Mouse (Mus musculus) embryonic facial prominence, embryonic 11.5 days (tissue): ENCODE measurements around the gene Uhmk1. TPM values are rescaled to one million over a fixed set of nuclear protein-coding genes. Genes with fewer than 3 reads are reported as not detected.
A peak's percentile ranks its signal among the peaks of the same experiment; 100 is the strongest.

Source experiments
- ATAC-seq: fragments of 200-750 bp; cut with Nextera tagmentation; replicated peaks from 2 replicates; pipeline ENCODE4 v1.8.0; 2017; ENCODE audit warnings: low read depth; ENCODE audit not compliant: insufficient number of reproducible peaks, low FRiP score, low TSS enrichment
- DNase-seq: peaks from one replicate; pipeline ENCODE4 v3.0.0-alpha.2; 2015; ENCODE audit warnings: low spot score
- H3K27ac ChIP-seq: fragments of 300-500 bp; sonication (generic); replicated peaks from 2 replicates; pipeline ENCODE4 v1.5.1; 2014; ENCODE audit warnings: mild to moderate bottlenecking, low read depth, low read length, control low read depth
- H3K27me3 ChIP-seq: fragments of 300-500 bp; sonication (generic); 2 replicates; pipeline ENCODE4 v1.6.1; 2014; ENCODE audit warnings: mild to moderate bottlenecking, low read length, moderate library complexity, mixed read lengths; ENCODE audit not compliant: control insufficient read depth, insufficient read depth
- H3K36me3 ChIP-seq: fragments of 300-500 bp; sonication (generic); replicated peaks from 2 replicates; pipeline ENCODE4 v1.6.1; 2014; ENCODE audit warnings: low read depth, mild to moderate bottlenecking, low read length, moderate library complexity, mixed read lengths; ENCODE audit not compliant: control insufficient read depth, insufficient read depth
- H3K4me1 ChIP-seq: fragments of 300-500 bp; sonication (generic); 2 replicates; pipeline ENCODE4 v1.6.1; 2014; ENCODE audit warnings: low read length, mixed read lengths; ENCODE audit not compliant: control insufficient read depth, insufficient read depth
- H3K4me2 ChIP-seq: fragments of 300-500 bp; sonication (generic); 2 replicates; pipeline ENCODE4 v1.6.1; 2014; ENCODE audit warnings: low read depth, mild to moderate bottlenecking, control low read depth, low read length, moderate library complexity
- H3K4me3 ChIP-seq: fragments of 300-500 bp; sonication (generic); 2 replicates; pipeline ENCODE4 v1.5.1; 2014; ENCODE audit warnings: low read depth, low read length, control low read depth
- H3K9ac ChIP-seq: fragments of 300-500 bp; sonication (generic); replicated peaks from 2 replicates; pipeline ENCODE4 v1.6.1; 2014; ENCODE audit warnings: mild to moderate bottlenecking, control low read depth, low read length
- H3K9me3 ChIP-seq: fragments of 300-500 bp; sonication (generic); replicated peaks from 2 replicates; pipeline ENCODE4 v1.6.1; 2016; ENCODE audit warnings: mild to moderate bottlenecking, low read length, inconsistent platforms, mixed read lengths; ENCODE audit not compliant: control insufficient read depth
- WGBS: fragments of 180-500 bp; shearing (Covaris S2); extraction: QIAGEN DNeasy Blood & Tissue Kit; methylation state at CpG from one replicate; pipeline ENCODE4 v1.1.7; 2014; 5-methylcytosine and 5-hydroxymethylcytosine counted together
- polyA plus RNA-seq: library from polyadenylated mRNA; unstranded; fragments of >200 nt; fragmentation: Nextera tagmentation; extraction: Ambion mirVana; gene quantifications from 2 replicates; pipeline ENCODE4 v1.2.1, GENCODE M21; 2014

Uhmk1 gene
- polyA plus RNA-seq, 1 experiment from 2014 or later: 14.0 TPM

DNA sequence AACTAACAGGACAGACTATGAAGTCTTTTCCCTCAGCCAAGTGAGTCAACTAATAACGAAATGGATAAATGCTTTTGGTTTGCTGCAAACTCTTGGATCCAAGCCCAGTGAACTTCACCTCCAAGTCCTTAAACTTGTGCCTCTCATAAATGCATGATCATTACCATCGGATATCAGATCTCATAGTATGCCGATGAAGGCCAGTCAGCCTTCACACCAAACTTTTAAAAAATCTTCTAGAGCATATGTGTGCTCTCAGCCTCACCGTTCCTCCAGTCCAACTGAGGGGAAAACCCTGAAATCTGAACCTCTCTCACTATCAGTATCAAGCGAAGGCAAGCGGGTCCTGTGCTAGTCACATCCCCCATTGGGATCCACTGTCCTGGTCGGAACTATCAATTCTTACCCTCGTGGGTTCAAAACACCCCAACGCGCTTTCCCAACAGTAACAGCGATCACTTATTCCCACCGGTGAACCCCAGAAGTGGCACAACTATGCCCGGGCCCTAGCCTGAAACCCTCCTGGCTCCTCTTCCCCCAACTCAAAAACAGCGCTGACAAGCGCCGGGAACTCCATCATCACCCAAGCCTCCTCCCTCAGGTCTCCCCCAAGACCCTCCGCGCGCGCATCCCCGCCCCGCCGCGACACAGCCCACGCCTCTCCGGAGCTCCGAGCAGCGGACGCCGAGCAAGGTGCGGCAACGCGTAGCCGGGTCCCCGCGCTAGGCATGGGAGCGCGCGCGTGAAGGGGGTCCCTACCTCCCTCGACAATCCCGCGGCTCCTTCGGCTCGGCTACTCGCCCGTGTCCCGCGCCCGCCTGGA is 41.0 kb downstream of the Uhmk1 start:
- no peaks in the 10 kb centered on the region for H3K9me3 ChIP-seq
- ATAC-seq (peak; percentile 83), DNase-seq (peak; percentile 10)
- H3K4me1 ChIP-seq: no peaks in the 10 kb centered on the region
- H3K4me2 ChIP-seq: peak overlapping the region; percentile 70
- H3K9ac ChIP-seq: peak overlapping the region; percentile 79
- H3K4me3 ChIP-seq: peak overlapping the region; percentile 86
- WGBS: 1% methylated on average over 50 of the region's 50 CpGs
- no peaks in the 10 kb centered on the region for H3K27me3 ChIP-seq
- H3K27ac ChIP-seq: no peak overlapping the region
- H3K36me3 ChIP-seq: no peaks in the 10 kb centered on the region

DNA sequence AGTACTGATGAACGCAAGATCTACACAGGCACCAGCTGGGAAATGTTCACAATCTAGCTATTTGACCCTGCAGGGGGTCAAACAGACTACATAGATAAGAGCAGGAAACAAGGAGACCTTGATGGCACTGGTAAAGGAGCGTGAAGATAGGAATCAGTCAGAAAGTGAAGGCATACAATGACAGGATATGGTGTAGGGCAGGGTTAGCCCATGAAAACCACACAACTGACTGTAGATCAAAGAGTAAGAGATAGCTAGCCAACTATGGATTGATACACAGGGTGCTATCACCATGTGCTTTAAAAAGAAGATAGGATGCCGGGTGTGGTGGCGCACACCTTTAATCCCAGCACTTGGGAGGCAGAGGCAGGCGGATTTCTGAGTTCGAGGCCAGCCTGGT is 47.4 kb downstream of the Uhmk1 start:
- Histone ChIP-seq H3K27ac (no peak overlapping the region), H3K36me3 (no peaks in the 10 kb centered on the region), H3K9ac (no peak overlapping the region), H3K4me1 (no peaks in the 10 kb centered on the region), H3K27me3 (no peaks in the 10 kb centered on the region), H3K4me3 (no peak overlapping the region), H3K9me3 (no peaks in the 10 kb centered on the region), H3K4me2 (no peak overlapping the region)
- ATAC-seq: no peak
- WGBS: 90% methylated on average over 5 of the region's 6 CpGs
- no peak for DNase-seq

GRCm38 (mm10) chr1:170164913-170165312 is 50.3 kb downstream of the Uhmk1 start:
- Histone ChIP-seq H3K9me3 (no peaks in the 10 kb centered on the region), H3K36me3 (no peaks in the 10 kb centered on the region), H3K4me2 (no peak overlapping the region), H3K27me3 (no peaks in the 10 kb centered on the region), H3K27ac (no peak overlapping the region), H3K9ac (no peak overlapping the region), H3K4me1 (no peaks in the 10 kb centered on the region), H3K4me3 (no peak overlapping the region)
- DNase-seq (no peak), ATAC-seq (no peak)
- WGBS: 87% methylated on average over 3 of the region's 3 CpGs

GRCm38 (mm10) chr1:170164053-170164614 is 51.1 kb downstream of the Uhmk1 start:
- no peak for ATAC-seq
- Histone ChIP-seq H3K36me3 (no peaks in the 10 kb centered on the region), H3K4me3 (no peak overlapping the region), H3K9me3 (no peaks in the 10 kb centered on the region), H3K27ac (no peak overlapping the region), H3K9ac (no peak overlapping the region), H3K4me1 (no peaks in the 10 kb centered on the region), H3K27me3 (no peaks in the 10 kb centered on the region), H3K4me2 (no peak overlapping the region)
- WGBS: 86% methylated on average over 2 of the region's 2 CpGs
- DNase-seq: no peak

DNA sequence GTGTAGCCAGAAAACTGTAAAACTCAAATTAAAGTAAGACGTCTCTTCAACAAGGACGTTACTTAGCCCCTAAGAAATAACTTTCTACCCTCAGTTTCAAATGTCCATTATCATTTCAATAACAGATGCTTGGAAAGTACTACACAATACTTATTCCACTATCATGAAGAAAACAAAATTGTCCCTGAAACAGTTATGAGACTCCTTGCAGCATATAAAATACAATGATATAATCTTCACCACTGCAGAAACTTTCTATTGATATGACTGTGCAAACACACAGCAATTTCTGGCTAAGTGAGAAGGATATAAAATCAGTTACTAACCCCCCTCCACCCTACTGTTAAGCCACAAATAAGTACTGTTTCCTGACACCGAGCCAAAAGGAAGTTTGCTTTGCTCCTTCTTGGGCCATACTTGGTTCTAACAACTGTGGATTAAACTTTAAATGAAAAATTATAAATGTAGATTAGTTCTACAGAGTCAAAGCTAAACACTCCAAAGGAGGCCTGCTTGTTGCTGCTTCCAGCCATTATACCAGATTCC is 51.7 kb downstream of the Uhmk1 start:
- H3K4me1 ChIP-seq: no peaks in the 10 kb centered on the region
- no peaks in the 10 kb centered on the region for H3K9me3 ChIP-seq
- H3K4me2 ChIP-seq: no peak overlapping the region
- no peak overlapping the region for H3K27ac ChIP-seq
- H3K36me3 ChIP-seq: no peaks in the 10 kb centered on the region
- ATAC-seq: no peak
- no peak for DNase-seq
- H3K27me3 ChIP-seq: no peaks in the 10 kb centered on the region
- WGBS: 92% methylated on average over 3 of the region's 3 CpGs
- no peak overlapping the region for H3K4me3 ChIP-seq
- H3K9ac ChIP-seq: no peak overlapping the region

- no peak for ATAC-seq
- H3K36me3 ChIP-seq: peaks cover under 1% of the 10 kb centered on the region; the same call in 1 of the 2 replicates
Measured at GRCm38 (mm10) chr1:170161852-170162251, 53.3 kb downstream of the Uhmk1 start.

DNA sequence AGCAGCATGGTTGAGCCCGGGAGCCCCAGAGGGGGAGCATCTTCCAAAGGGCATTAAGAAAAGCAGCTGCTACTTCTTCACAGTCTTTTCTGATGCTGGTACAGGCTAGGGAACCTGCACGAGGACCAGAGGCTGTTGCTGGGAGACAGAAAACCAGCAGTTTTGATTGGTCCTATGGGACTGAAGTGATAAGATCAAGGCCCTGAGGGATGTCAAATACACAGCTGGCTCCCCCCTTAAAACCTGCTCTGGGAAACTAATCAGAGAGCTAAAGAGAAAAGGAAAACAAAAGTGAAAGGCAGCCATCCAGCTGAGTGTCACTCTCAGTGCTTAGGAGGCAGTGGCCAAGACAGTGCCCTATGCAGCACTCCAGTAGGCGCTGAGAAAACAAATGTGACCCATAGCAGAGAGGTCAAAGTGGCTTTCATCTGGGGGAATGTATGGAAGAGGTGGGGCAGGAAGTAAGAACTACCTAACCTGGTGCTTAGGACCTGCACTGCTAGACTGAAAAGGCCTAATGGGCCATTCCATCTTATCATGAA is 54.7 kb downstream of the Uhmk1 start:
- peaks cover 2% of the 10 kb centered on the region; the same call in 1 of the 2 replicates for H3K36me3 ChIP-seq
- WGBS: 65% methylated on average over 3 of the region's 3 CpGs
- H3K4me2 ChIP-seq: no peak overlapping the region
- no peak overlapping the region for H3K9ac ChIP-seq
- H3K4me3 ChIP-seq: no peak overlapping the region
- DNase-seq: no peak
- H3K4me1 ChIP-seq: no peaks in the 10 kb centered on the region
- no peak overlapping the region for H3K27ac ChIP-seq
- no peak for ATAC-seq
- H3K9me3 ChIP-seq: no peaks in the 10 kb centered on the region
- H3K27me3 ChIP-seq: no peaks in the 10 kb centered on the region

More at GRCm38 (mm10) chr1:170161852-170162251, 53.3 kb downstream of the Uhmk1 start:
- Histone ChIP-seq H3K4me1 (no peaks in the 10 kb centered on the region), H3K4me3 (no peak overlapping the region), H3K4me2 (no peak overlapping the region), H3K27me3 (no peaks in the 10 kb centered on the region), H3K9ac (no peak overlapping the region), H3K27ac (no peak overlapping the region), H3K9me3 (no peaks in the 10 kb centered on the region)
- WGBS: 88% methylated on average over 6 of the region's 6 CpGs
- DNase-seq: no peak

DNA sequence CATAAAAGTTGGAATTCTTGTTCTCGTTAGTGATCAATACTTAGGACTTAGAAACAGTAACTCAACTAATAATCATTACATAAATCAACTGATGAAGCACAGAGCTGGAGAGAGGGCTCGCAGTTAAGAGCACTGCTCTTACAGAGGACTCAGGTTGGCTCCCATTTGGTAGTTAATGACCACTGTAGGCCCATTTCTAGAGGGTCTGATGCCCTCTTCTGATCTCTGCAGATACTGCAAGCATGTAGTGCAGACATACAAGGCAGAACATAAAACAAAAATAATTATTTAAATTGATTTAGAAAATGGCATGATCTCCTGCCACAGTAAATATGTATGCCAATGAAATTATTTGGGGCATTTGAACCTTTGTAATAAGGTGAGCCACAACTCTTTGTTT is 55.5 kb downstream of the Uhmk1 start:
- Histone ChIP-seq H3K27ac (no peak overlapping the region), H3K4me1 (no peaks in the 10 kb centered on the region), H3K4me3 (no peak overlapping the region), H3K4me2 (no peak overlapping the region), H3K9ac (no peak overlapping the region), H3K27me3 (no peaks in the 10 kb centered on the region), H3K36me3 (peaks cover 2% of the 10 kb centered on the region; the same call in 1 of the 2 replicates), H3K9me3 (no peaks in the 10 kb centered on the region)
- DNase-seq: no peak
- WGBS: 93% methylated on average over 2 of the region's 2 CpGs
- ATAC-seq: no peak
